Mouse (Mus musculus): Measurements from ENCODE around the gene Crygc. TPM values are rescaled to one million over a fixed set of nuclear protein-coding genes. Genes with fewer than 3 reads are reported as not detected.

The Crygc gene
- polyA plus RNA-seq, 1 experiment from 2014 or later, result not detected

DNA sequence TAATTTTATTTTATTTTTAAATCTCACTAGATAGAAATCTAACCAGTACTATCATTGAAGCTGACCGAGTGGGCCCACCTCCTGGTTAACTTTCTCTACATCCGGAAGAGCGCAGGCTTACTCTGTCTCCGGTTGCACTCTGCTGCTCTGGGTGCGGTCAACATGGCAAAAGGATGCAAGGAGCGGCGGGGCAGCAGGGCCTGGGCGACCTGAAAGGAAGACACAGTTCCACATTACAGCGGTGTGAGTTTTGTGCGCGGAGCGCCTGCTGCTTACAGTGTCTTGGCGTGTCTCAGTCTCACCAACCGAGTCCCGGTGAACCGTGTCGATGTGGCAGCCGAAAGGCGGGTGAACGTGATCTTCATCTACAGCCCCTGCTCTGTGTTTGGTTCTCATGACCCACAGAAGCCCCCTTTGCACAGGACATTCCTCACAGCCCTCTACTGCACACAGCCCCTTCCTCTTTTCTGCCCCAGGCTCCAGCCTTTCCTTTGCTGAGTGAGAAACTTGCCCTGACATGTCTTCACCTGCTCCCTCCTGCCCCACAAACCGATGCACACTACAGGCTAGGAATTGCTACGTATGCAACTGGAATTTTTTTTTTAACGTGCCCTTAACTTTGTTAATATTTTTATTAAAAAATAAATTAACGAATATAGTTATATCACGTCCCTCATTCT is 36.4 kb upstream of the Crygc start:
- Histone ChIP-seq H3K27ac (ENCODE audit: low read length) (no peak overlapping the region), H3K36me3 (ENCODE audit: control insufficient read depth, insufficient read depth, low read length) (no peaks in the 10 kb centered on the region), H3K4me3 (ENCODE audit: low read depth, low read length) (no peak overlapping the region), H3K4me2 (replicated peaks; ENCODE audit: low read depth, low read length) (no peak overlapping the region), H3K9me3 (ENCODE audit: control insufficient read depth, low read depth, low read length) (no peaks in the 10 kb centered on the region), H3K27me3 (ENCODE audit: control insufficient read depth, insufficient read depth, low read length) (no peaks in the 10 kb centered on the region), H3K9ac (replicated peaks; ENCODE audit: low read depth, low read length) (no peak overlapping the region), H3K4me1 (ENCODE audit: control insufficient read depth, insufficient read depth, low read length) (0 out of 2 replicates have a peak, but pooled peaks cover 2% of the 10 kb centered on the region)
- WGBS, result 73% methylated on average over 25 of the region's 25 CpGs
- ATAC-seq (ENCODE audit: insufficient number of reproducible peaks, insufficient read depth, low FRiP score, low read depth), result no peak

DNA sequence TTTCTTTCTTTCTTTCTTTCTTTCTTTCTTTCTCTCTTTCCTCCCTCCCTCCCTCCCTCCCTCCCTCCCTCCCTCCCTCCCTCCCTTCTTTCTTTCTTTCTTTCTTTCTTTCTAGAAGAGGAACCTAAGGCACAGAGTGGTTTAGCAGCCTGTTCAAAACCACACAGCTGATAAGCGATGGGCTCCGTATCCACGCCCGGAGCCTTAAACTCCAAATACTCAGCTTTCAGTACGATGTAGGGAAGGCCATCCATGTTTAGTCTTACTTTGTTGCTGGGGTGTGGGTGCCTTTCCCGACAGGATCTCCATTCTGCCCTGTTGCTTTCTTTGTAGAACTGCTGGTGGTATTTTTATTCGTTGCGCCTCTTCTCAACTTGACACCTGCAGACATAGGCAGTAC is 35.7 kb upstream of the Crygc start:
- H3K4me1 ChIP-seq (ENCODE audit: control insufficient read depth, insufficient read depth, low read length), result 0 out of 2 replicates have a peak, but pooled peaks cover 2% of the 10 kb centered on the region
- H3K27me3 ChIP-seq (ENCODE audit: control insufficient read depth, insufficient read depth, low read length), result no peaks in the 10 kb centered on the region
- ATAC-seq (ENCODE audit: insufficient number of reproducible peaks, insufficient read depth, low FRiP score, low read depth), result no peak
- H3K27ac ChIP-seq (ENCODE audit: low read length), result no peak overlapping the region
- H3K9ac ChIP-seq (replicated peaks; ENCODE audit: low read depth, low read length), result no peak overlapping the region
- no peaks in the 10 kb centered on the region for H3K36me3 ChIP-seq (ENCODE audit: control insufficient read depth, insufficient read depth, low read length)
- H3K4me3 ChIP-seq (ENCODE audit: low read depth, low read length), result no peak overlapping the region
- H3K4me2 ChIP-seq (replicated peaks; ENCODE audit: low read depth, low read length), result no peak overlapping the region
- 88% methylated on average over 8 of the region's 8 CpGs for WGBS
- H3K9me3 ChIP-seq (ENCODE audit: control insufficient read depth, low read depth, low read length), result no peaks in the 10 kb centered on the region

DNA sequence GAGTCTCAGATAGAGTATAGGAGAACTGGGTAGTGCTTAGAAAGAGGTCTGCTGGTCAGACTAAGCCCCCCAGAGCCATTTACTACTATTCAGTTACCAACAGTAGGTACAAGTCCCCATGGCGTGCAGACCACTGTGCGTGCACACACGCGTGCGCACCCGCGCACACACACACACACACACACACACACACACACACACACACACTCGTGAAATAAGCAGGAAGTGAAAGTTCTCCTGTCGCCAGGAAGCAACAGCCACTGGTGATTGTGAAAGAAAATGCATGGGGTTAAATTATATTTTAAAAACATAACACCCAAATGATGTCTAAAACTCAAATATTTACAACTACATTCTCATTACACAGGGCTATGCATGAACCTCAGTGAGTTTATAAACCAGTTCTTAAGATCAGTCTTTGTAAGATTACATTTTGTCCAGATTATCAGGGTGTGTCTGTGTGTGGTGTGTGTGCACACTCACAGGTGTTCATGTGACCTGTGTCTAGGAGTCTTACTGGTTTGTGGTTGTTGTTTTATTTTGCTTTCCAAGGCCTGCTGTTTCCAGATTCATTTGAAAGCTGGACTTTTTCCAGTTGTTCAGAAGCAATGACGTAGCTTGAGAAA is 34.3 kb upstream of the Crygc start:
- WGBS, result 91% methylated on average over 10 of the region's 10 CpGs
- Histone ChIP-seq H3K27ac (ENCODE audit: low read length) (no peak overlapping the region), H3K4me1 (ENCODE audit: control insufficient read depth, insufficient read depth, low read length) (0 out of 2 replicates have a peak, but pooled peaks cover 2% of the 10 kb centered on the region), H3K36me3 (ENCODE audit: control insufficient read depth, insufficient read depth, low read length) (no peaks in the 10 kb centered on the region), H3K27me3 (ENCODE audit: control insufficient read depth, insufficient read depth, low read length) (no peaks in the 10 kb centered on the region), H3K9ac (replicated peaks; ENCODE audit: low read depth, low read length) (no peak overlapping the region), H3K4me2 (replicated peaks; ENCODE audit: low read depth, low read length) (no peak overlapping the region), H3K4me3 (ENCODE audit: low read depth, low read length) (no peak overlapping the region), H3K9me3 (ENCODE audit: control insufficient read depth, low read depth, low read length) (no peaks in the 10 kb centered on the region)
- ATAC-seq (ENCODE audit: insufficient number of reproducible peaks, insufficient read depth, low FRiP score, low read depth), result no peak

DNA sequence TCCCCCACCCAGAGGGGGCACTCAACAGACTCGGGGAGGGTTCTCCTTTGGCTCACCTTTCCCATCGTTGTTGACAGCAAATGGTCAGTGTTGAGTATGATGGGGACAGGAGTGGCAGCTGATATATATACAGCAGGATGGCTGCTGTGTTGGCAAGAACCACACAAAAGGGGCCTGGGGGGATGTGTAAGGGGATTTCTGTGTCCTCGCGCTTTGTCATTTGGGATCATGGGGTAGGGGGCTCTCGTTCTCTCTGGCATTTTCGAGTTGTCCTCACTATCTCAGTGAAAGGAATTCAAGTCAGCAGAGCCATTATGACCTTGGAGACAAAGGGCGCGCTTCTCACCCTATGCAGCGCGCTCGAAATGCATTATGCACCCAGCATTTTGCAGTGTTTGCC is 29.8 kb upstream of the Crygc start, which contains the start of gene Cryga:
Gene Cryga (minus strand): TSS at position 101 of the 400 bp plus-strand sequence.
- no peaks in the 10 kb centered on the region for H3K4me1 ChIP-seq (ENCODE audit: control insufficient read depth, insufficient read depth, low read length)
- no peaks in the 10 kb centered on the region for H3K36me3 ChIP-seq (ENCODE audit: control insufficient read depth, insufficient read depth, low read length)
- H3K4me2 ChIP-seq (replicated peaks; ENCODE audit: low read depth, low read length), result no peak within 1 kb of the TSS
- H3K4me3 ChIP-seq (ENCODE audit: low read depth, low read length), result no peak within 1 kb of the TSS
- no peaks in the 10 kb centered on the region for H3K27me3 ChIP-seq (ENCODE audit: control insufficient read depth, insufficient read depth, low read length)
- H3K27ac ChIP-seq (ENCODE audit: low read length), result no peak within 1 kb of the TSS
- ATAC-seq (ENCODE audit: insufficient number of reproducible peaks, insufficient read depth, low FRiP score, low read depth), result no peak
- no peak within 1 kb of the TSS for H3K9ac ChIP-seq (replicated peaks; ENCODE audit: low read depth, low read length)
- WGBS, result 90% methylated on average over 11 of the region's 11 CpGs
- no peaks in the 10 kb centered on the region for H3K9me3 ChIP-seq (ENCODE audit: control insufficient read depth, low read depth, low read length)

DNA sequence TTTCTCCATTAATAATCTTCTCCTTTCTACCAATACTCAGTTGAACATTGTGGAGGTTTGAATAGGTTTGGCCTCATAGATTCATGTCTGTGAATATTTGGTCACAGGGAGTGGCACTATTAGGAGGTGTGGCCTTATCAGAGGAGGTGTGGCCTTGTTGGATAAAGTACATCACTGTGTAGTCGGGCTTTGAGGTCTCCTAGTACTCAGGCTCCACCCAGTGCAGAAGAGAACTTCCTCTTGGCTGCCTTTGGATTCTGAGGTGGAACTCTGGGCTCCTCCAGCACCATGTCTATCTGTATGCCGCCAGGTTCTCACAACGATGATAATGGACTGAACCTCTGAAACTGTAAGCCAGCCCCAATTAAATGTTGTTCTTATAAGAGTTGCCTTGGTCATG is 23.5 kb upstream of the Crygc start:
- Histone ChIP-seq H3K4me3 (ENCODE audit: low read depth, low read length) (no peak overlapping the region), H3K27ac (ENCODE audit: low read length) (no peak overlapping the region), H3K4me2 (replicated peaks; ENCODE audit: low read depth, low read length) (no peak overlapping the region), H3K36me3 (ENCODE audit: control insufficient read depth, insufficient read depth, low read length) (no peaks in the 10 kb centered on the region), H3K4me1 (ENCODE audit: control insufficient read depth, insufficient read depth, low read length) (no peaks in the 10 kb centered on the region), H3K9ac (replicated peaks; ENCODE audit: low read depth, low read length) (no peak overlapping the region), H3K27me3 (ENCODE audit: control insufficient read depth, insufficient read depth, low read length) (no peaks in the 10 kb centered on the region), H3K9me3 (ENCODE audit: control insufficient read depth, low read depth, low read length) (no peaks in the 10 kb centered on the region)
- ATAC-seq (ENCODE audit: insufficient number of reproducible peaks, insufficient read depth, low FRiP score, low read depth), result no peak
- 81% methylated on average over 3 of the region's 3 CpGs for WGBS

DNA sequence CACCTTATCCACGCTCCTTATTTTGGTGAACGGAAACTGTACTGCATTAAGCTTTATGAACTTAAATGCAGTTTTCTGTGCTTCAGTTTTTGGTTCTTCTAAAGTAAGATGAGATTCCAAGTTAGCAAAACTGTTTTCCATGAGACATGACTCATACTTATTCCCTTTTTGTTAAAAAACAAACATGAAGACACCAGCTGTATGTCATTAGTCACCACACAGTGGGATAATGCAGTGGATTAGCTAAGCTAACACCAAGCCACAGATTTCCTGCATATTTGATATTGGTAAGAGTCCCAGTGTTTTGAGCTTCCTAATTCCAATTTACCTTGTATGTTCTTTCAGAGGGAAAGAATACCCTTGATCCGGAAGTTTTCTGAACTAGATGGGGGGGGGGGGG is 18.1 kb upstream of the Crygc start:
- ATAC-seq (ENCODE audit: insufficient number of reproducible peaks, insufficient read depth, low FRiP score, low read depth), result no peak
- Histone ChIP-seq H3K4me2 (replicated peaks; ENCODE audit: low read depth, low read length) (no peak overlapping the region), H3K27me3 (ENCODE audit: control insufficient read depth, insufficient read depth, low read length) (no peaks in the 10 kb centered on the region), H3K27ac (ENCODE audit: low read length) (no peak overlapping the region), H3K36me3 (ENCODE audit: control insufficient read depth, insufficient read depth, low read length) (no peaks in the 10 kb centered on the region), H3K4me1 (ENCODE audit: control insufficient read depth, insufficient read depth, low read length) (no peaks in the 10 kb centered on the region), H3K9me3 (ENCODE audit: control insufficient read depth, low read depth, low read length) (no peaks in the 10 kb centered on the region), H3K9ac (replicated peaks; ENCODE audit: low read depth, low read length) (no peak overlapping the region), H3K4me3 (ENCODE audit: low read depth, low read length) (no peak overlapping the region)
- 85% methylated on average over 3 of the region's 3 CpGs for WGBS

DNA sequence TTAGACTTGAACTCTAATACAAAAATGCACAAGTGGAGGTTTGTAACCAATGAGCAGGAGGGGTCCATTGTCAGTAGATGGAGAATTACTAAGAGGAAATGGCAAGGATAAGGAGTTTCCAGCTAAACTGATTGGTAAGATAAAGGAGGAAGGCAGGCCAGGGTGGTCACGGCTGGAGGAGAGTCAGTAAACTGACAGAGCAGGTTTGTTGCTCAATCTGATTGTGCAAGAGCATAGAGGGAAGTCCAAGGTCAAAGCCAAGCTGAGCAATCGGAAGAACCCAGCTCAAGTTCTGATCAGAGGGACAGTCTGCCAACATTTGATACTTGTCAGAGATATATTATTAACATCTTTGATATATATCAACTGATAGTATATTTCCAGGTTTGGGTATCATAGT is 16.9 kb upstream of the Crygc start:
- Histone ChIP-seq H3K4me2 (replicated peaks; ENCODE audit: low read depth, low read length) (no peak overlapping the region), H3K27ac (ENCODE audit: low read length) (no peak overlapping the region), H3K27me3 (ENCODE audit: control insufficient read depth, insufficient read depth, low read length) (no peaks in the 10 kb centered on the region), H3K9ac (replicated peaks; ENCODE audit: low read depth, low read length) (no peak overlapping the region), H3K9me3 (ENCODE audit: control insufficient read depth, low read depth, low read length) (no peaks in the 10 kb centered on the region), H3K36me3 (ENCODE audit: control insufficient read depth, insufficient read depth, low read length) (no peaks in the 10 kb centered on the region), H3K4me3 (ENCODE audit: low read depth, low read length) (no peak overlapping the region), H3K4me1 (ENCODE audit: control insufficient read depth, insufficient read depth, low read length) (no peaks in the 10 kb centered on the region)
- ATAC-seq (ENCODE audit: insufficient number of reproducible peaks, insufficient read depth, low FRiP score, low read depth), result no peak
- WGBS, result 60% methylated on average over 2 of the region's 2 CpGs

DNA sequence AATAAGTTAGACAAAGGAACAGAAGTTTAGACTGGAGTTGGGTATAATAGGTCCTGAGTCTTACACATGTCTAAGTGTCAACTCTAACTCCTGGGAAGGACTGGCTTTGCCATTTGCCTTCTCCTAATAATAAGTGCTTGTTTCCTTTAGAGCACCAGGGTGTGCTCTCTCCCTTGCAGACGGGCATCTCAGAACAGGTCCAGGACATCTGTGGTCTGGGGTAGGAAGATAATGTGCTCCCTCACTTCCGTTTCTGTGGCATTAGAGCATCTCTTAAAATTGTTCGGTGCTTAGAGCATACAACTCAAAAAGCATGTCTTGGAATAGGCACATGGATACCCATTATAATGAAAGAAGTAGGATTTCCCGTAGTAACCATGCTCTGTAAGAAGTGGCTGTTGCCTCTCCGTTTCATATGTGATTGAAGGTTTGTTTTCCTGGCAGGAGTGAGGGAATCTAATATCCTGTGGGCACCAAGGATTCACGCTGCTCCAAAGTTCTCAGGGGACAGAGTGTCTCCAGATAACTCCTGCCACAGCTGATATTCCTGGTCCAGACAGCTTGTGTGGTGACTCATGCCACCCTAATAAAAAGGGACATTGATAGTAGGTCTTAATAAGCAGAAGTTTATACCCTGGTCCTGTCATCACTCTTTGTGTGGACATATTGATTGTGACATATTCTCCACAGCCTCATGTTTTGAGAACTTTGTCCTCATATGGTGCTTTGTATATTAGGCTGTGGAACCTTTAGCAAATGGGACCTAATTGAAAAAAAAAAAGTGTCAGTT is 15.3 kb upstream of the Crygc start:
- Histone ChIP-seq H3K4me1 (ENCODE audit: control insufficient read depth, insufficient read depth, low read length) (no peaks in the 10 kb centered on the region), H3K4me3 (ENCODE audit: low read depth, low read length) (no peak overlapping the region), H3K27me3 (ENCODE audit: control insufficient read depth, insufficient read depth, low read length) (no peaks in the 10 kb centered on the region), H3K27ac (ENCODE audit: low read length) (no peak overlapping the region), H3K4me2 (replicated peaks; ENCODE audit: low read depth, low read length) (no peak overlapping the region), H3K36me3 (ENCODE audit: control insufficient read depth, insufficient read depth, low read length) (no peaks in the 10 kb centered on the region), H3K9ac (replicated peaks; ENCODE audit: low read depth, low read length) (no peak overlapping the region), H3K9me3 (ENCODE audit: control insufficient read depth, low read depth, low read length) (no peaks in the 10 kb centered on the region)
- 74% methylated on average over 6 of the region's 6 CpGs for WGBS
- ATAC-seq (ENCODE audit: insufficient number of reproducible peaks, insufficient read depth, low FRiP score, low read depth), result no peak

All from stomach, embryonic 14.5 days (tissue).